Mouse (Mus musculus) neural tube, postnatal 0 days (tissue): ENCODE data around the gene Olfr722. TPM values are rescaled to one million over a fixed set of nuclear protein-coding genes. Genes with fewer than 3 reads are reported as not detected.

Experiments
- polyA plus RNA-seq: library from polyadenylated mRNA; unstranded; fragments of >200 nt; fragmentation: Nextera tagmentation; extraction: Ambion mirVana; gene quantifications from 2 replicates; pipeline ENCODE4 v1.2.1, GENCODE M21; 2015

Olfr722 gene
- not detected in 2 replicates for polyA plus RNA-seq

GRCm38 (mm10) chr14:49901899-49902298, at the start of gene Olfr722:
Gene Olfr722, minus strand, starts transcription at chr14:49901999.

DNA sequence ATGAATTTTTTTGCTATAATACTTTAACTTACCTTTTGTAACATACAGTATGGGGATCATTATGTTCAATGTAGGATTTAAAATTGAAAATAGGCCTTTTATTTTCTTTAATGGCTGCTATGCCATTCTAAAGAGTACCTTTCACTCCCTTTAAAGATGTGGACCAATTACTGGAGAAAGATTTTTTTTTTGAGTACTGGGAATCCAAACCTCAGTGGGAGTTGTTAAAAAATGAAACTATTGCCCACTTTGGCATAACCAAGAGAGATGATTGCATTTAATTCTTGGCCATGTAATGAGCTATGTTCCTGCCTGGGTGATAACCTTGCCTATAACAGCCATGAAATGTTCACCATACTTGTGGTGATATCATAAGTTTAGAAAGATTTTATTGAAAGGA, 29.9 kb upstream of the Olfr722 start, which contains the start of gene Olfr723:
Gene Olfr723, minus strand, starts transcription at position 101 of the 400 bp plus-strand sequence.

Other genes starting within 250 kb of the Olfr722 start
- gene Armh4, start 118.6 kb downstream of the Olfr722 start, polyA plus RNA-seq: 20.6 and 21.1 TPM in 2 replicates
- not detected in 2 replicates for gene Olfr723, start 29.8 kb upstream of the Olfr722 start, polyA plus RNA-seq
- gene Olfr724, start 61.3 kb upstream of the Olfr722 start, polyA plus RNA-seq: not detected in 2 replicates
- not detected in 2 replicates for gene Olfr725, start 138.4 kb upstream of the Olfr722 start, polyA plus RNA-seq
- not detected in 2 replicates for gene Olfr726, start 189.0 kb upstream of the Olfr722 start, polyA plus RNA-seq
- gene Olfr727, start 221.2 kb upstream of the Olfr722 start, polyA plus RNA-seq: not detected in 2 replicates
- gene Olfr728, start 240.7 kb upstream of the Olfr722 start, polyA plus RNA-seq: not detected in 2 replicates